In the genomic region with DNA sequence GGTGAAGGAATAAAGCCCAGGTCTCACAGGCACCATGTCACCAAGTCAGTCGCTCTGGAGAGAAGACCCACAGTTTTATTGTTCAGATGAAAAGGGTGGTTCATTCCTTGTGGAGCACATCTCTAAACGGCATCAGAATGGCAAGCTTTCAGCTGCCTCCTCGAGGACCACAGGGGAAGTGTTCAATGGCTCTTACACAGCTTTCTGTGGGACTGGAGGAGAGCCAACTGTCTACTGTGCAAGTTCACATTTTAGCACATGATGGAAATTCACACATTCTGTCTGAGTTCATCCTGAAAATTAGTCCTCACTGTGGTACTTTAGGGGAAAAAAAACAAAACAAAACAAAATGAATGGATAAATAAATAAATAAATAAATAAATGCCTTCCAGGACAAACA, we compare ENCODE assay signal across 14 mouse cellular contexts.
"Had no signal": no experiment of that assay in that cellular context is flagged by ENCODE, and none has a peak within 500 bp of the region (broad histone marks: within the 10 kb centered on the region; RNA-seq: fewer than 3 reads in every experiment).

No protein-coding gene starts in this region.

- ATAC-seq: liver, postnatal 0 days; midbrain, embryonic 16.5 days had no signal

- H3K4me3 ChIP-seq: kidney, embryonic 15.5 days; limb, embryonic 12.5 days; liver, embryonic 13.5 days; megakaryocyte, embryonic 14.5 days; midbrain, embryonic 12.5 days had no signal

- H3K9ac ChIP-seq: kidney, embryonic 15.5 days; limb, embryonic 12.5 days; liver, embryonic 13.5 days; liver, postnatal 0 days; midbrain, embryonic 12.5 days had no signal

- H3K27ac ChIP-seq: kidney, embryonic 15.5 days; limb, embryonic 12.5 days; liver, embryonic 13.5 days; macrophage; midbrain, embryonic 12.5 days had no signal

- DNase-seq: kidney, adult 2 months; kidney, postnatal 14 days; liver; liver, embryonic 13.5 days; liver, postnatal 0 days; lung, postnatal 14 days; right cerebral cortex, postnatal 14 days; thymus, postnatal 36 days had no signal

- H3K27me3 ChIP-seq: kidney, embryonic 15.5 days; limb, embryonic 12.5 days; liver, embryonic 13.5 days; megakaryocyte, embryonic 14.5 days; midbrain, embryonic 12.5 days had no signal

- H3K4me1 ChIP-seq: kidney, embryonic 15.5 days; limb, embryonic 12.5 days; liver, embryonic 13.5 days; megakaryocyte, embryonic 14.5 days; midbrain, embryonic 12.5 days had no signal

- H3K9me3 ChIP-seq: kidney, embryonic 15.5 days; limb, embryonic 12.5 days; liver, embryonic 13.5 days; megakaryocyte, embryonic 14.5 days; midbrain, embryonic 12.5 days had no signal

- H3K4me2 ChIP-seq: kidney, embryonic 15.5 days; limb, embryonic 12.5 days; liver, embryonic 13.5 days; midbrain, embryonic 12.5 days had no signal

- H3K36me3 ChIP-seq: kidney, embryonic 15.5 days; limb, embryonic 12.5 days; liver, embryonic 13.5 days; midbrain, embryonic 12.5 days had no signal
